In the genomic region with DNA sequence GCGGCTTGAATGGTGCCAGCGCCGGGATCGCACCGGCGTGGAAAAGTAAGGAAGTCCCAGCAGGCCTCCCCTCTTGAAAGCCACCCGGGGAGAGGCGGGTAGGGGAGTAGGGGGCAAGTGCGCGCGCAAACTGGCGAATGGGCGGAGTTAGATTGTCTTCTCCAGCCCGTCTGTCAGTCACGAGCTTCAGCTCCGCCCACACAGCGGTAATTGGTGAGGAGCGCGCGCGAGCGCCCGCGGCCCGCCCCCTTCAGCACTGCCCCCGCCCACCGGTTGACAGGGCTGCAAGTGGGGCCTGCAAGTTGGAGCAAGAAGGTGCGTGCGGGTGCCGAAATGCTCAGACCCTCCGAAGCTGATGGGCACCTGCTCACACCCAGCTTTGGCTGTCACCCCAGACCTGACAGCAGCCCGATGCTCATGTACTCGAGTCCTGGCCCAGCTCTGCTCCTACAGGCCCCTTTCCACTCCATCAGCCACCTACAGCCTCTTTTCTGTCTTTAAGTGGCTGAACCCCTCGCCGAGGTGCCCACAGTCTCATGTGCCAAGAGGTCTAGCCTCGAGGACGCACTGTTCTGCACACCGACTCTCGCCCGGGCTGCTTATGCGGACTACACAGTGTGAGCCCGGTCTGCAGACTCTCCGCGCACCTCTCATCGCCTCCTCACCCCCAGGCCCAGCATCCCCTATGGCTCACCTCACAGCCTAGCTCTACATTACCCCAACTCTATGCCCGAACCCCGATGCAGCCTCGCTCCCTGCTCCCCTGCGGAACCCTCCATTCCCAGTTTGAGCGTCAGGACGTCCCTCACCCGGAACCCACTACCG, we compare ENCODE assay signal across 8 mouse cellular contexts. TPM values are rescaled to one million over a fixed set of nuclear protein-coding genes. Genes with fewer than 3 reads are reported as not detected.
DNase-seq lines count a peak whose midpoint lies in the region; ATAC-seq and TF ChIP-seq lines count a peak whose summit lies in the region.

No protein-coding gene starts in this region.

- under 1% methylated on average over 50 of the region's 53 CpGs for WGBS in forebrain, embryonic 14.5 days
- WGBS in liver, postnatal 0 days (ENCODE audit: insufficient replicate concordance): 1% methylated on average over 53 of the region's 53 CpGs
- under 1% methylated on average over 53 of the region's 53 CpGs for WGBS in neural tube, embryonic 13.5 days

- TF ChIP-seq EP300 in liver, postnatal 0 days (IDR thresholded peaks at IDR 0.05; ENCODE audit: low read depth): no peak

- H3K4me3 ChIP-seq in ES-E14 (ENCODE audit: insufficient read depth in 1 of 2, low read depth in 1 of 2, low read length in 2 of 2, poor library complexity in 1 of 2, severe bottlenecking in 1 of 2): peak overlapping the region; percentile 88 to 92
- H3K4me3 ChIP-seq in forebrain, embryonic 14.5 days (ENCODE audit: low read depth, low read length): peak overlapping the region; percentile 78
- peak overlapping the region; percentile 85 for H3K4me3 ChIP-seq in liver, postnatal 0 days (ENCODE audit: low read depth, low read length)
- peak overlapping the region; percentile 79 for H3K4me3 ChIP-seq in neural tube, embryonic 13.5 days

- peak overlapping the region; percentile 97 for H3K4me2 ChIP-seq in forebrain, embryonic 14.5 days (ENCODE audit: low read length)
- H3K4me2 ChIP-seq in liver, postnatal 0 days (ENCODE audit: low read depth, low read length): peak overlapping the region; percentile 98
- H3K4me2 ChIP-seq in neural tube, embryonic 13.5 days: peak overlapping the region; percentile 99

- H3K27me3 ChIP-seq in forebrain, embryonic 14.5 days (replicated peaks; ENCODE audit: control insufficient read depth, insufficient read depth, low read length): no peaks in the 10 kb centered on the region
- no peaks in the 10 kb centered on the region for H3K27me3 ChIP-seq in liver, postnatal 0 days (ENCODE audit: insufficient read depth, low read length)
- H3K27me3 ChIP-seq in neural tube, embryonic 13.5 days: no peaks in the 10 kb centered on the region; the same call in 1 of the 2 replicates

- no peak overlapping the region for H3K27ac ChIP-seq in ES-E14 (ENCODE audit: insufficient read depth, low read depth, low read length, poor library complexity, severe bottlenecking)
- peak overlapping the region; percentile 83 for H3K27ac ChIP-seq in forebrain, embryonic 14.5 days (ENCODE audit: low read depth, low read length)
- peak overlapping the region; percentile 71 for H3K27ac ChIP-seq in liver, postnatal 0 days (ENCODE audit: low read depth)
- peak overlapping the region; percentile 90 for H3K27ac ChIP-seq in neural tube, embryonic 13.5 days (replicated peaks)

- intact Hi-C loops in heart, postnatal 14 days (cut with DNase I): loop anchor here (2.0 to 5.0 kb wide), 2 partner anchors 52 to 79 kb away; no protein-coding TSS in a partner anchor

- no peak for TF ChIP-seq CTCF in liver, postnatal 0 days (IDR thresholded peaks at IDR 0.05; ENCODE audit: low read depth)

- H3K9me3 ChIP-seq in ES-E14 (ENCODE audit: control insufficient read depth, insufficient read depth, low read depth, low read length): no peaks in the 10 kb centered on the region
- no peaks in the 10 kb centered on the region for H3K9me3 ChIP-seq in forebrain, embryonic 14.5 days (replicated peaks; ENCODE audit: control insufficient read depth, low read length)
- H3K9me3 ChIP-seq in liver, postnatal 0 days (ENCODE audit: low read length): no peaks in the 10 kb centered on the region
- H3K9me3 ChIP-seq in neural tube, embryonic 13.5 days: no peaks in the 10 kb centered on the region

- H3K36me3 ChIP-seq in ES-E14 (ENCODE audit: control insufficient read depth, insufficient read depth, low read length, poor library complexity, severe bottlenecking): no peaks in the 10 kb centered on the region
- no peaks in the 10 kb centered on the region for H3K36me3 ChIP-seq in forebrain, embryonic 14.5 days (ENCODE audit: control insufficient read depth, insufficient read depth, low read length)
- no peaks in the 10 kb centered on the region for H3K36me3 ChIP-seq in liver, postnatal 0 days (replicated peaks; ENCODE audit: insufficient read depth, low read length)
- H3K36me3 ChIP-seq in neural tube, embryonic 13.5 days: no peaks in the 10 kb centered on the region

- DNase-seq in ES-E14 (ENCODE audit: low read depth, low spot score): peak; percentile 95
- peak; percentile 85 for DNase-seq in cerebellum, adult 11 months
- DNase-seq in forebrain, embryonic 14.5 days (ENCODE audit: low spot score): peak; percentile 97
- peak; percentile 96 for DNase-seq in heart, postnatal 14 days
- peak; percentile 96 for DNase-seq in layer of hippocampus, adult 11-12 months (ENCODE audit: low spot score)
- DNase-seq in liver, postnatal 0 days: peak; percentile 97
- peak; percentile 92 for DNase-seq in telencephalon, adult 2 months (ENCODE audit: low read depth, low spot score)

- peak overlapping the region; percentile 79 for H3K9ac ChIP-seq in ES-E14 (ENCODE audit: insufficient read depth, low read depth, low read length, poor library complexity, severe bottlenecking)
- H3K9ac ChIP-seq in forebrain, embryonic 14.5 days (ENCODE audit: low read length): peak overlapping the region; percentile 81
- H3K9ac ChIP-seq in liver, postnatal 0 days (replicated peaks): peak overlapping the region; percentile 80
- H3K9ac ChIP-seq in neural tube, embryonic 13.5 days: peak overlapping the region; percentile 90

- peak; percentile 90 for ATAC-seq in forebrain, embryonic 14.5 days
- peak; percentile 91 for ATAC-seq in liver, postnatal 0 days
- peak; percentile 83 for ATAC-seq in neural tube, embryonic 13.5 days (ENCODE audit: low read depth)

- in situ Hi-C loops in ES-E14 (cut with MboI; ENCODE audit: low sequenced_read_pairs in 2 of 2, unreplicated experiment in 2 of 2): no loop called here

- peaks cover 0 to 9% of the 10 kb centered on the region in 2 experiments; a peak in 1 of 4 replicates for H3K4me1 ChIP-seq in ES-E14 (ENCODE audit: control insufficient read depth in 2 of 2, insufficient read depth in 2 of 2, low read length in 2 of 2, poor library complexity in 1 of 2)
- H3K4me1 ChIP-seq in forebrain, embryonic 14.5 days (ENCODE audit: control insufficient read depth, insufficient read depth, low read length): peaks cover 12% of the 10 kb centered on the region
- peaks cover 23% of the 10 kb centered on the region for H3K4me1 ChIP-seq in liver, postnatal 0 days (ENCODE audit: insufficient read depth)
- H3K4me1 ChIP-seq in neural tube, embryonic 13.5 days (replicated peaks): peaks cover 41% of the 10 kb centered on the region

TF ChIP-seq in ES-E14, 5 proteins besides CTCF, POLR2A, EP300 and RAD21:
- TF ChIP-seq ZNF384 (IDR thresholded peaks at IDR 0.05; ENCODE audit: low read depth, low read length) (no peak), MAFK (IDR thresholded peaks at IDR 0.05; ENCODE audit: insufficient read depth, low read depth, low read length) (no peak), HCFC1 (IDR thresholded peaks at IDR 0.05; ENCODE audit: borderline replicate concordance, insufficient read depth, low read length) (no peak), ZC3H11A (IDR thresholded peaks at IDR 0.05; ENCODE audit: borderline replicate concordance, low read depth, low read length) (no peak), CHD2 (IDR thresholded peaks at IDR 0.05; ENCODE audit: low read depth, low read length) (no peak)

RNA-seq across cellular contexts. Expression of gene Ctdspl, which starts 0.8 kb away (rescaled TPM):
- total RNA-seq in ES-E14 (2012; rRNA removed): 2.9 and 3.3 TPM in 2 replicates
- 5.7 and 6.4 TPM in 2 replicates for polyA plus RNA-seq in forebrain, embryonic 14.5 days (2014; fragmentation: Nextera tagmentation; extraction: Ambion mirVana)
- total RNA-seq in heart, postnatal 14 days (2021): 10 to 100 TPM; 12.3 to 13.7 TPM
- 2.2 and 2.4 TPM in 2 replicates for polyA plus RNA-seq in liver, postnatal 0 days (2015; fragmentation: Nextera tagmentation; extraction: Ambion mirVana)
- polyA plus RNA-seq in neural tube, embryonic 13.5 days (2015; fragmentation: Nextera tagmentation; extraction: Ambion mirVana): 6.8 and 8.0 TPM in 2 replicates
